Mouse (Mus musculus) kidney, postnatal 36 days (tissue): ENCODE results near the gene Asb13.

ENCODE experiments used
- DNase-seq, 2 experiments: peaks; one replicate each; pipeline ENCODE4 v3.0.0; 2021 to 2022; ENCODE audit warnings: mixed read lengths in 2 of 2

Gene Asb13

GRCm38 (mm10) chr13:3633895-3634811, at the start of gene Asb13:
Gene Asb13 (plus strand): TSS chr13:3634032.
- peak; percentile 91 to 92 for DNase-seq

- DNase-seq, result peak in 1 of 2 experiments; percentile 12
These were observed 43.0 kb upstream of the Asb13 start for GRCm38 (mm10) chr13:3590789-3591188.

GRCm38 (mm10) chr13:3594311-3594710, 39.5 kb upstream of the Asb13 start:
- peak; percentile 63 to 87 for DNase-seq

GRCm38 (mm10) chr13:3596232-3596631, 37.6 kb upstream of the Asb13 start:
- no peak for DNase-seq

- no peak for DNase-seq
These were observed 24.1 kb upstream of the Asb13 start for GRCm38 (mm10) chr13:3609780-3610117.

- peak; percentile 18 to 51 for DNase-seq
These were observed 23.6 kb upstream of the Asb13 start for GRCm38 (mm10) chr13:3610118-3610794.

GRCm38 (mm10) chr13:3610795-3611438, 22.9 kb upstream of the Asb13 start, which contains the start of gene Fam208b:
Gene Fam208b (minus strand): TSS chr13:3611108.
- DNase-seq, result peak; percentile 99

- no peak for DNase-seq
These were observed 6.7 kb upstream of the Asb13 start for GRCm38 (mm10) chr13:3627139-3627538.

GRCm38 (mm10) chr13:3628102-3628501, 5.7 kb upstream of the Asb13 start:
- peak; percentile 64 to 65 for DNase-seq

GRCm38 (mm10) chr13:3632551-3632950, 1.3 kb upstream of the Asb13 start:
- DNase-seq, result no peak

- DNase-seq, result no peak
These were observed 701 bp upstream of the Asb13 start for GRCm38 (mm10) chr13:3633131-3633530.

GRCm38 (mm10) chr13:3635076-3635475, 1.2 kb downstream of the Asb13 start:
- peak; percentile 60 to 66 for DNase-seq

- peak; percentile 36 to 50 for DNase-seq
These were observed 3.0 kb downstream of the Asb13 start for GRCm38 (mm10) chr13:3636797-3637196.

GRCm38 (mm10) chr13:3642049-3642448, 8.2 kb downstream of the Asb13 start:
- DNase-seq, result peak; percentile 51 to 78

GRCm38 (mm10) chr13:3642538-3642937, 8.7 kb downstream of the Asb13 start:
- no peak for DNase-seq

- DNase-seq, result no peak
These were observed 11.0 kb downstream of the Asb13 start for GRCm38 (mm10) chr13:3644871-3645270.

- DNase-seq, result peak; percentile 60 to 82
These were observed 12.1 kb downstream of the Asb13 start for GRCm38 (mm10) chr13:3645919-3646318.

- peak; percentile 74 to 76 for DNase-seq
These were observed 12.7 kb downstream of the Asb13 start for GRCm38 (mm10) chr13:3646566-3646965.

GRCm38 (mm10) chr13:3650569-3650968, 16.7 kb downstream of the Asb13 start:
- DNase-seq, result peak; percentile 56 to 74

- no peak for DNase-seq
These were observed 20.6 kb downstream of the Asb13 start for GRCm38 (mm10) chr13:3654432-3654831.

GRCm38 (mm10) chr13:3659163-3660160, 25.6 kb downstream of the Asb13 start:
- DNase-seq, result peak; percentile 35 to 62

GRCm38 (mm10) chr13:3664241-3664640, 30.4 kb downstream of the Asb13 start:
- peak; percentile 90 to 91 for DNase-seq
